Mouse (Mus musculus): ENCODE results near the gene Rif1. TPM values are rescaled to one million over a fixed set of nuclear protein-coding genes. Genes with fewer than 3 reads are reported as not detected.

The Rif1 gene
- polyA plus RNA-seq, 1 experiment from 2014 or later = 32.1 TPM

- 86% methylated on average over 11 of the region's 11 CpGs for WGBS
These were observed 29.1 kb upstream of the Rif1 start for GRCm38 (mm10) chr2:52043485-52043884.

GRCm38 (mm10) chr2:52046032-52046431 lies 26.6 kb upstream of the Rif1 start:
- H3K27ac ChIP-seq (replicated peaks) = no peak overlapping the region

More at GRCm38 (mm10) chr2:52043485-52043884, 29.1 kb upstream of the Rif1 start:
- no peaks in the 10 kb centered on the region; the same call in 1 of the 2 replicates for H3K27me3 ChIP-seq (ENCODE audit: low read depth, poor library complexity, severe bottlenecking)
- H3K4me3 ChIP-seq = no peak overlapping the region
- H3K9me3 ChIP-seq (replicated peaks) = no peaks in the 10 kb centered on the region
- peaks cover 15% of the 10 kb centered on the region; the same call in 1 of the 2 replicates for H3K36me3 ChIP-seq
- no peak for DNase-seq (ENCODE audit: low spot score)
- peaks cover 11% of the 10 kb centered on the region for H3K4me1 ChIP-seq
- no peak overlapping the region for H3K27ac ChIP-seq (replicated peaks)

GRCm38 (mm10) chr2:52050823-52051222 lies 21.8 kb upstream of the Rif1 start:
- no peaks in the 10 kb centered on the region for H3K9me3 ChIP-seq (replicated peaks)
- H3K4me3 ChIP-seq = no peak overlapping the region
- H3K4me1 ChIP-seq = peaks cover 10% of the 10 kb centered on the region
- 95% methylated on average over 11 of the region's 11 CpGs for WGBS
- peaks cover 15% of the 10 kb centered on the region for H3K36me3 ChIP-seq
- no peak overlapping the region for H3K27ac ChIP-seq (replicated peaks)
- DNase-seq (ENCODE audit: low spot score) = no peak
- H3K27me3 ChIP-seq (ENCODE audit: low read depth, poor library complexity, severe bottlenecking) = no peaks in the 10 kb centered on the region

More at GRCm38 (mm10) chr2:52046032-52046431, 26.6 kb upstream of the Rif1 start:
- WGBS = 86% methylated on average over 5 of the region's 5 CpGs
- no peak overlapping the region for H3K4me3 ChIP-seq
- peaks cover 18% of the 10 kb centered on the region for H3K36me3 ChIP-seq
- H3K9me3 ChIP-seq (replicated peaks) = no peaks in the 10 kb centered on the region
- no peaks in the 10 kb centered on the region for H3K4me1 ChIP-seq
- H3K27me3 ChIP-seq (ENCODE audit: low read depth, poor library complexity, severe bottlenecking) = no peaks in the 10 kb centered on the region
- no peak for DNase-seq (ENCODE audit: low spot score)

GRCm38 (mm10) chr2:52052335-52052734 lies 20.3 kb upstream of the Rif1 start:
- Histone ChIP-seq H3K9me3 (replicated peaks) (no peaks in the 10 kb centered on the region), H3K4me3 (no peak overlapping the region), H3K4me1 (peaks cover 10% of the 10 kb centered on the region), H3K27ac (replicated peaks) (no peak overlapping the region), H3K27me3 (ENCODE audit: low read depth, poor library complexity, severe bottlenecking) (no peaks in the 10 kb centered on the region), H3K36me3 (peaks cover 15% of the 10 kb centered on the region)
- WGBS = 86% methylated on average over 4 of the region's 4 CpGs
- no peak for DNase-seq (ENCODE audit: low spot score)

GRCm38 (mm10) chr2:52053502-52053901 lies 19.1 kb upstream of the Rif1 start:
- H3K9me3 ChIP-seq (replicated peaks) = no peaks in the 10 kb centered on the region
- peaks cover 10% of the 10 kb centered on the region for H3K4me1 ChIP-seq
- 65% methylated on average over 5 of the region's 5 CpGs for WGBS
- H3K4me3 ChIP-seq = no peak overlapping the region
- H3K27me3 ChIP-seq (ENCODE audit: low read depth, poor library complexity, severe bottlenecking) = no peaks in the 10 kb centered on the region
- peaks cover 10% of the 10 kb centered on the region; the same call in 1 of the 2 replicates for H3K36me3 ChIP-seq
- H3K27ac ChIP-seq (replicated peaks) = no peak overlapping the region
- no peak for DNase-seq (ENCODE audit: low spot score)

GRCm38 (mm10) chr2:52055616-52056015 lies 17.0 kb upstream of the Rif1 start:
- 34% methylated on average over 4 of the region's 4 CpGs for WGBS
- Histone ChIP-seq H3K27ac (replicated peaks) (no peak overlapping the region), H3K9me3 (replicated peaks) (no peaks in the 10 kb centered on the region), H3K36me3 (peaks cover 10% of the 10 kb centered on the region; the same call in 1 of the 2 replicates), H3K27me3 (ENCODE audit: low read depth, poor library complexity, severe bottlenecking) (no peaks in the 10 kb centered on the region), H3K4me3 (no peak overlapping the region), H3K4me1 (peaks cover 10% of the 10 kb centered on the region)
- DNase-seq (ENCODE audit: low spot score) = peak; percentile 14

GRCm38 (mm10) chr2:52057099-52057498 lies 15.5 kb upstream of the Rif1 start:
- Histone ChIP-seq H3K27me3 (ENCODE audit: low read depth, poor library complexity, severe bottlenecking) (no peaks in the 10 kb centered on the region), H3K27ac (replicated peaks) (no peak overlapping the region), H3K9me3 (replicated peaks) (no peaks in the 10 kb centered on the region), H3K4me3 (no peak overlapping the region), H3K4me1 (peaks cover 10% of the 10 kb centered on the region), H3K36me3 (no peaks in the 10 kb centered on the region)
- 84% methylated on average over 1 of the region's 1 CpGs for whole genome bisulfite sequencing
- no peak for DNase-seq (ENCODE audit: low spot score)

- no peak overlapping the region for H3K27ac ChIP-seq (replicated peaks)
- H3K36me3 ChIP-seq = no peaks in the 10 kb centered on the region
- H3K27me3 ChIP-seq (ENCODE audit: low read depth, poor library complexity, severe bottlenecking) = no peaks in the 10 kb centered on the region
- no peaks in the 10 kb centered on the region for H3K9me3 ChIP-seq (replicated peaks)
- DNase-seq (ENCODE audit: low spot score) = no peak
- H3K4me1 ChIP-seq = peaks cover 10% of the 10 kb centered on the region
- no peak overlapping the region for H3K4me3 ChIP-seq
These were observed 15.0 kb upstream of the Rif1 start for GRCm38 (mm10) chr2:52057681-52058080.

- DNase-seq (ENCODE audit: low spot score) = no peak
- H3K4me3 ChIP-seq = no peak overlapping the region
- no peak overlapping the region for H3K27ac ChIP-seq (replicated peaks)
- H3K27me3 ChIP-seq (ENCODE audit: low read depth, poor library complexity, severe bottlenecking) = no peaks in the 10 kb centered on the region
- H3K4me1 ChIP-seq = peaks cover 15% of the 10 kb centered on the region
- no peaks in the 10 kb centered on the region for H3K9me3 ChIP-seq (replicated peaks)
- no peaks in the 10 kb centered on the region for H3K36me3 ChIP-seq
- WGBS = 83% methylated on average over 1 of the region's 1 CpGs
These were observed 4.0 kb upstream of the Rif1 start for GRCm38 (mm10) chr2:52068641-52069040.

- H3K36me3 ChIP-seq = peaks cover 15% of the 10 kb centered on the region
- WGBS = 85% methylated on average over 5 of the region's 5 CpGs
- no peak overlapping the region for H3K27ac ChIP-seq (replicated peaks)
These were observed 1.8 kb upstream of the Rif1 start for GRCm38 (mm10) chr2:52070816-52071215.

GRCm38 (mm10) chr2:52071241-52071991 lies 1.2 kb upstream of the Rif1 start:
- peaks cover 21% of the 10 kb centered on the region for H3K36me3 ChIP-seq
- DNase-seq (ENCODE audit: low spot score) = peak; percentile 14
- H3K4me3 ChIP-seq = peak overlapping the region; percentile 99
- peak overlapping the region; percentile 97 for H3K27ac ChIP-seq (replicated peaks)
- no peaks in the 10 kb centered on the region for H3K9me3 ChIP-seq (replicated peaks)
- 15% methylated on average over 13 of the region's 13 CpGs for WGBS
- H3K27me3 ChIP-seq (ENCODE audit: low read depth, poor library complexity, severe bottlenecking) = no peaks in the 10 kb centered on the region
- H3K4me1 ChIP-seq = peaks cover 24% of the 10 kb centered on the region

More at GRCm38 (mm10) chr2:52070816-52071215, 1.8 kb upstream of the Rif1 start:
- Histone ChIP-seq H3K27me3 (ENCODE audit: low read depth, poor library complexity, severe bottlenecking) (no peaks in the 10 kb centered on the region), H3K4me3 (no peak overlapping the region), H3K4me1 (peaks cover 24% of the 10 kb centered on the region), H3K9me3 (replicated peaks) (no peaks in the 10 kb centered on the region)
- no peak for DNase-seq (ENCODE audit: low spot score)

GRCm38 (mm10) chr2:52072065-52072490 lies 554 bp upstream of the Rif1 start:
- Histone ChIP-seq H3K36me3 (peaks cover 27% of the 10 kb centered on the region), H3K27me3 (ENCODE audit: low read depth, poor library complexity, severe bottlenecking) (no peaks in the 10 kb centered on the region), H3K4me1 (peaks cover 24% of the 10 kb centered on the region), H3K9me3 (replicated peaks) (no peaks in the 10 kb centered on the region), H3K4me3 (peak overlapping the region; percentile 99), H3K27ac (replicated peaks) (peak overlapping the region; percentile 97)
- peak; percentile 62 for DNase-seq (ENCODE audit: low spot score)
- under 1% methylated on average over 10 of the region's 10 CpGs for WGBS

GRCm38 (mm10) chr2:52073141-52073904 lies 691 bp downstream of the Rif1 start:
- Histone ChIP-seq H3K9me3 (replicated peaks) (no peaks in the 10 kb centered on the region), H3K36me3 (peaks cover 40% of the 10 kb centered on the region), H3K27me3 (ENCODE audit: low read depth, poor library complexity, severe bottlenecking) (no peaks in the 10 kb centered on the region), H3K4me3 (peak overlapping the region; percentile 99), H3K27ac (replicated peaks) (peak overlapping the region; percentile 97), H3K4me1 (peaks cover 24% of the 10 kb centered on the region)
- 1% methylated on average over 55 of the region's 56 CpGs for WGBS
- no peak for DNase-seq (ENCODE audit: low spot score)

All from midbrain, embryonic 10.5 days (tissue).